Mouse (Mus musculus) testis, adult 2 months (tissue): Measurements from ENCODE around the gene Zbtb48.

Experiments
- CTCF ChIP-seq: fragments of 200-500 bp; IDR thresholded peaks from 2 replicates; pipeline ENCODE4 v1.5.1; 2012; ENCODE audit warnings: low read depth, mild to moderate bottlenecking, inconsistent platforms, low read length, moderate library complexity; ENCODE audit not compliant: control insufficient read depth, insufficient read depth, insufficient replicate concordance
- POLR2A ChIP-seq: fragments of 200-500 bp; IDR thresholded peaks from 2 replicates; pipeline ENCODE4 v1.6.1; 2012; ENCODE audit warnings: low read depth, mild to moderate bottlenecking, inconsistent platforms, low read length, moderate library complexity; ENCODE audit not compliant: control insufficient read depth

- no peak for TF ChIP-seq CTCF
- TF ChIP-seq POLR2A: no peak
These were observed 38.9 kb downstream of the Zbtb48 start, which contains the start of gene Thap3 for GRCm38 (mm10) chr4:151988342-151989109.
